Mouse (Mus musculus) ES-E14 (cell line): Measurements from ENCODE around the gene Grap. TPM values are rescaled to one million over a fixed set of nuclear protein-coding genes. Genes with fewer than 3 reads are reported as not detected.

Source experiments
- DNase-seq: peaks from one replicate; pipeline ENCODE4 v3.0.0-alpha.2; 2013; ENCODE audit warnings: low read depth, low spot score
- H3K27ac ChIP-seq: 2 replicates; pipeline ENCODE4 v1.5.1; 2012; ENCODE audit warnings: low read depth, mild to moderate bottlenecking, low read length, moderate library complexity, mixed read lengths; ENCODE audit not compliant: poor library complexity, insufficient read depth, severe bottlenecking
- H3K36me3 ChIP-seq: 2 replicates; pipeline ENCODE4 v1.6.1; 2012; ENCODE audit warnings: mild to moderate bottlenecking, low read length, moderate library complexity, mixed read lengths; ENCODE audit not compliant: control insufficient read depth, poor library complexity, insufficient read depth, severe bottlenecking
- H3K4me1 ChIP-seq, 2 experiments: fragments of 150-350 bp in 1 of 2; sonication (generic) in 1 of 2; 2 replicates each; pipeline ENCODE4 v1.6.1; 2012; ENCODE audit warnings: low read length in 2 of 2, mild to moderate bottlenecking in 1 of 2, mixed read lengths in 1 of 2; ENCODE audit not compliant: control insufficient read depth in 2 of 2, insufficient read depth in 2 of 2, poor library complexity in 1 of 2
- H3K4me3 ChIP-seq, 2 experiments: fragments of 150-350 bp in 1 of 2; sonication (generic) in 1 of 2; 2 replicates each; pipeline ENCODE4 v1.5.1; 2012; ENCODE audit warnings: low read length in 2 of 2, low read depth in 1 of 2, mild to moderate bottlenecking in 1 of 2, mixed read lengths in 1 of 2; ENCODE audit not compliant: insufficient read depth in 1 of 2, poor library complexity in 1 of 2, severe bottlenecking in 1 of 2
- H3K9ac ChIP-seq: 2 replicates; pipeline ENCODE4 v1.6.1; 2012; ENCODE audit warnings: low read depth, mild to moderate bottlenecking, low read length, mixed read lengths; ENCODE audit not compliant: poor library complexity, insufficient read depth, severe bottlenecking
- H3K9me3 ChIP-seq: fragments of 150-350 bp; sonication (generic); 2 replicates; pipeline ENCODE4 v1.6.1; 2012; ENCODE audit warnings: low read depth, mild to moderate bottlenecking, low read length; ENCODE audit not compliant: control insufficient read depth, insufficient read depth
- CHD2 ChIP-seq: IDR thresholded peaks from 2 replicates; pipeline ENCODE4 v1.6.1; 2014; ENCODE audit warnings: mild to moderate bottlenecking, low read depth, low read length, inconsistent platforms
- HCFC1 ChIP-seq: IDR thresholded peaks from 2 replicates; pipeline ENCODE4 v1.6.1; 2012; ENCODE audit warnings: low read length, inconsistent platforms, borderline replicate concordance; ENCODE audit not compliant: insufficient read depth
- MAFK ChIP-seq: IDR thresholded peaks from 2 replicates; pipeline ENCODE4 v1.6.1; 2014; ENCODE audit warnings: mild to moderate bottlenecking, low read depth, low read length, inconsistent platforms; ENCODE audit not compliant: insufficient read depth
- ZC3H11A ChIP-seq: IDR thresholded peaks from 2 replicates; pipeline ENCODE4 v1.6.1; 2012; ENCODE audit warnings: low read depth, mild to moderate bottlenecking, inconsistent platforms, low read length, borderline replicate concordance
- ZNF384 ChIP-seq: IDR thresholded peaks from 2 replicates; pipeline ENCODE4 v1.6.1; 2012; ENCODE audit warnings: low read depth, low read length, inconsistent platforms
- in situ Hi-C, 2 experiments: fragments of 600-800 bp; cut with MboI; formaldehyde crosslinking; loops; one replicate each; pipeline ENCODE4 v1.15.1; 2025; ENCODE audit warnings: low sequenced_read_pairs in 2 of 2, inconsistent platforms in 1 of 2; ENCODE audit not compliant: unreplicated experiment in 2 of 2
- total RNA-seq: library from RNA; depleted of rRNA; stranded (reverse); fragments of 300-350 nt; gene quantifications from 2 replicates; pipeline ENCODE4 v1.2.3, GENCODE M21; 2012

Grap gene
- total RNA-seq, 1 experiment = 1.5 TPM

GRCm38 (mm10) chr11:61673686-61674085 is 20.6 kb downstream of the Grap start:
- Histone ChIP-seq H3K4me3 (no peak overlapping the region), H3K27ac (no peak overlapping the region), H3K9me3 (no peaks in the 10 kb centered on the region), H3K9ac (no peak overlapping the region), H3K36me3 (no peaks in the 10 kb centered on the region), H3K4me1 (peaks cover 4 to 20% of the 10 kb centered on the region in 2 experiments; a peak in 3 of 4 replicates)
- TF ChIP-seq ZNF384 = no peak
- no peak for TF ChIP-seq MAFK
- TF ChIP-seq ZC3H11A = no peak
- TF ChIP-seq HCFC1 = no peak
- TF ChIP-seq CHD2 = no peak
- DNase-seq = no peak
- in situ Hi-C loops = no loop called here

- Histone ChIP-seq H3K9ac (peak overlapping the region; percentile 8; the same call in 1 of the 2 replicates), H3K4me3 (peak overlapping the region; percentile 26 to 29; a peak in 2 of 4 replicates), H3K27ac (no peak overlapping the region), H3K4me1 (peaks cover 4 to 20% of the 10 kb centered on the region in 2 experiments; a peak in 3 of 4 replicates), H3K36me3 (no peaks in the 10 kb centered on the region), H3K9me3 (no peaks in the 10 kb centered on the region)
- no peak for DNase-seq
- in situ Hi-C loops = no loop called here
- TF ChIP-seq MAFK = no peak
- no peak for TF ChIP-seq ZC3H11A
- TF ChIP-seq CHD2 = no peak
- TF ChIP-seq HCFC1 = no peak
- TF ChIP-seq ZNF384 = no peak
These were observed 21.2 kb downstream of the Grap start for GRCm38 (mm10) chr11:61674151-61674838.

- no peak overlapping the region for H3K27ac ChIP-seq
- peak overlapping the region; percentile 8; the same call in 1 of the 2 replicates for H3K9ac ChIP-seq
- in situ Hi-C loops = no loop called here
- DNase-seq = peak; percentile 80
- H3K9me3 ChIP-seq = no peaks in the 10 kb centered on the region
- H3K4me3 ChIP-seq = peak overlapping the region; percentile 26 to 29; a peak in 2 of 4 replicates
- TF ChIP-seq HCFC1 (no peak), MAFK (no peak), CHD2 (no peak), ZNF384 (no peak), ZC3H11A (no peak)
- H3K4me1 ChIP-seq = peaks cover 4 to 20% of the 10 kb centered on the region in 2 experiments; a peak in 3 of 4 replicates
- no peaks in the 10 kb centered on the region for H3K36me3 ChIP-seq
These were observed 21.7 kb downstream of the Grap start for GRCm38 (mm10) chr11:61674839-61675159.

- H3K36me3 ChIP-seq = no peaks in the 10 kb centered on the region
- H3K4me1 ChIP-seq = peaks cover 4 to 20% of the 10 kb centered on the region in 2 experiments; a peak in 3 of 4 replicates
- no peak overlapping the region for H3K9ac ChIP-seq
- in situ Hi-C loops = no loop called here
- no peaks in the 10 kb centered on the region for H3K9me3 ChIP-seq
- no peak overlapping the region for H3K27ac ChIP-seq
- H3K4me3 ChIP-seq = no peak overlapping the region
- DNase-seq = no peak
- TF ChIP-seq ZNF384 = no peak
- TF ChIP-seq CHD2 = no peak
- no peak for TF ChIP-seq ZC3H11A
- no peak for TF ChIP-seq MAFK
- no peak for TF ChIP-seq HCFC1
These were observed 22.3 kb downstream of the Grap start for GRCm38 (mm10) chr11:61675332-61675731.
